Mouse (Mus musculus) left cerebral cortex, adult 9 months (tissue): ENCODE data around the gene Pafah1b1.

Experiments used
- DNase-seq, 2 experiments: peaks; one replicate each; pipeline ENCODE4 v3.0.0; 2022; ENCODE audit warnings: low spot score in 2 of 2

Pafah1b1 gene

GRCm38 (mm10) chr11:74721141-74721540 is 3.3 kb downstream of the Pafah1b1 start:
- no peak for DNase-seq

GRCm38 (mm10) chr11:74720668-74721067 is 3.8 kb downstream of the Pafah1b1 start:
- DNase-seq = no peak

GRCm38 (mm10) chr11:74715971-74716525 is 8.4 kb downstream of the Pafah1b1 start:
- peak in 1 of 2 experiments; percentile 11 for DNase-seq

GRCm38 (mm10) chr11:74710671-74711070 is 13.8 kb downstream of the Pafah1b1 start:
- no peak for DNase-seq

GRCm38 (mm10) chr11:74708781-74709180 is 15.7 kb downstream of the Pafah1b1 start:
- no peak for DNase-seq

GRCm38 (mm10) chr11:74704068-74704467 is 20.4 kb downstream of the Pafah1b1 start:
- no peak for DNase-seq

- no peak for DNase-seq
These were observed 25.0 kb downstream of the Pafah1b1 start for GRCm38 (mm10) chr11:74699505-74699904.

GRCm38 (mm10) chr11:74692151-74692550 is 32.3 kb downstream of the Pafah1b1 start:
- DNase-seq = no peak

GRCm38 (mm10) chr11:74675156-74675555 is 49.3 kb downstream of the Pafah1b1 start:
- peak in 1 of 2 experiments; percentile 60 for DNase-seq

GRCm38 (mm10) chr11:74674713-74675112 is 49.8 kb downstream of the Pafah1b1 start:
- DNase-seq = no peak

GRCm38 (mm10) chr11:74673561-74673960 is 50.9 kb downstream of the Pafah1b1 start:
- no peak for DNase-seq

GRCm38 (mm10) chr11:74672901-74673513 is 51.5 kb downstream of the Pafah1b1 start:
- DNase-seq = no peak

- no peak for DNase-seq
These were observed 52.6 kb downstream of the Pafah1b1 start for GRCm38 (mm10) chr11:74671839-74672238.

GRCm38 (mm10) chr11:74671013-74671412 is 53.5 kb downstream of the Pafah1b1 start:
- DNase-seq = no peak

- no peak for DNase-seq
These were observed 54.3 kb downstream of the Pafah1b1 start for GRCm38 (mm10) chr11:74670151-74670550.

GRCm38 (mm10) chr11:74668971-74669370 is 55.5 kb downstream of the Pafah1b1 start:
- DNase-seq = no peak

- no peak for DNase-seq
These were observed 56.0 kb downstream of the Pafah1b1 start for GRCm38 (mm10) chr11:74668466-74668865.

GRCm38 (mm10) chr11:74667582-74668010 is 56.9 kb downstream of the Pafah1b1 start:
- no peak for DNase-seq

- DNase-seq = no peak
These were observed 57.5 kb downstream of the Pafah1b1 start for GRCm38 (mm10) chr11:74666776-74667581.

GRCm38 (mm10) chr11:74666284-74666652 is 58.2 kb downstream of the Pafah1b1 start:
- DNase-seq = no peak

- no peak for DNase-seq
These were observed 58.7 kb downstream of the Pafah1b1 start for GRCm38 (mm10) chr11:74665631-74666283.

GRCm38 (mm10) chr11:74664906-74665305 is 59.6 kb downstream of the Pafah1b1 start:
- no peak for DNase-seq
